Mouse (Mus musculus) myocyte (in vitro differentiated cells): ENCODE data around the gene Lamp2.

Source experiments
- E2F4 ChIP-seq: IDR thresholded peaks from one replicate; pipeline ENCODE4 v1.6.1; 2011; ENCODE audit warnings: mild to moderate bottlenecking, control low read depth, moderate library complexity; ENCODE audit not compliant: insufficient read depth
- POLR2A ChIP-seq: IDR thresholded peaks from one replicate; pipeline ENCODE4 v1.6.1; 2011; ENCODE audit warnings: low read depth, mild to moderate bottlenecking, control low read depth, moderate library complexity; ENCODE audit not compliant: insufficient read length
- SRF ChIP-seq: IDR thresholded peaks from one replicate; pipeline ENCODE4 v1.6.1; 2011; ENCODE audit warnings: low read depth; ENCODE audit not compliant: control insufficient read depth, insufficient read length
- TCF12 ChIP-seq: IDR thresholded peaks from one replicate; pipeline ENCODE4 v1.6.1; 2011; ENCODE audit warnings: mild to moderate bottlenecking, control low read depth; ENCODE audit not compliant: poor library complexity, insufficient read depth, severe bottlenecking

- TF ChIP-seq SRF (no peak), E2F4 (no peak), POLR2A (no peak), TCF12 (no peak)
These were observed 52.4 kb downstream of the Lamp2 start for GRCm38 (mm10) chrX:38403879-38404278.
